Mouse (Mus musculus): ENCODE results near the gene Camta2. TPM values are rescaled to one million over a fixed set of nuclear protein-coding genes. Genes with fewer than 3 reads are reported as not detected.

Gene Camta2
- polyA plus RNA-seq, 1 experiment from 2014 or later: 14.2 TPM

DNA sequence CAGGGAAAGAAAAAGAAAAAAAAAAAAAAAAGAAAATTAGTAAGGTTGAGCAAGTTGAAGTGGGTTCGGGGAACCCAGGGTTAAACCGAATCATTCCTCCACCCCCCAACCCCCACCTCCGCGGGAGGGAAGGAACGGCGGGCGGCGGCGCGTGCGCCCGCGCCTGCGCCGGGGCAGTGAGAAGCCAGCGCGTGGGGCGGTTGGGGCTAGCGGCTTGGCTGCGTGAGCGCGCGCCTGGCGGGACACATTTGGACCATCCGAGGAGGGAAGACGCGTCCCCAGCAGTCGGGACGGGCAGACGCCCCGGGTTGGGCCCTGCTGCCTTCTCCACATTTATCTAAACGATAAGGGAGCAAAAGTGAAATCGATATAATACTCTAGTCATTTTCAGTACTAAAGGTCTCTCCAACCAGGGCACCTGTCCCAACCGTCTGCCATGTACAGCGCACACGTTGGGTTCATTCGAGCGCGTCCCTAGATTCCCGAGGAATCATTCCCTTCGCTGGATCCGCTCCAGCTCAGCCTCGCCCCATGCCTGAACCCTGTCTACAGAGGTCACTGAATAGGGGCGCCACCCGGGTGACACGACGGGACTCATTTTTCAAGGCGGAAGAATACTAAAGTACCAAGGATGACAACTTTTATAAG, 32.9 kb downstream of the Camta2 start:
- Histone ChIP-seq H3K9ac (ENCODE audit: low read length) (peak overlapping the region; percentile 99), H3K4me1 (ENCODE audit: control insufficient read depth, insufficient read depth, low read length) (peaks cover 48% of the 10 kb centered on the region), H3K4me3 (replicated peaks; ENCODE audit: low read length) (peak overlapping the region; percentile 100), H3K9me3 (replicated peaks; ENCODE audit: control insufficient read depth, low read length) (no peaks in the 10 kb centered on the region), H3K36me3 (ENCODE audit: control insufficient read depth, insufficient read depth, low read length) (peaks cover 12% of the 10 kb centered on the region), H3K27me3 (ENCODE audit: control insufficient read depth, insufficient read depth, low read length) (no peaks in the 10 kb centered on the region), H3K27ac (ENCODE audit: low read length) (peak overlapping the region; percentile 99), H3K4me2 (ENCODE audit: low read depth, low read length) (peak overlapping the region; percentile 92)
- under 1% methylated on average over 48 of the region's 48 CpGs for WGBS
- peak; percentile 63 for ATAC-seq (ENCODE audit: insufficient read depth, low FRiP score)

DNA sequence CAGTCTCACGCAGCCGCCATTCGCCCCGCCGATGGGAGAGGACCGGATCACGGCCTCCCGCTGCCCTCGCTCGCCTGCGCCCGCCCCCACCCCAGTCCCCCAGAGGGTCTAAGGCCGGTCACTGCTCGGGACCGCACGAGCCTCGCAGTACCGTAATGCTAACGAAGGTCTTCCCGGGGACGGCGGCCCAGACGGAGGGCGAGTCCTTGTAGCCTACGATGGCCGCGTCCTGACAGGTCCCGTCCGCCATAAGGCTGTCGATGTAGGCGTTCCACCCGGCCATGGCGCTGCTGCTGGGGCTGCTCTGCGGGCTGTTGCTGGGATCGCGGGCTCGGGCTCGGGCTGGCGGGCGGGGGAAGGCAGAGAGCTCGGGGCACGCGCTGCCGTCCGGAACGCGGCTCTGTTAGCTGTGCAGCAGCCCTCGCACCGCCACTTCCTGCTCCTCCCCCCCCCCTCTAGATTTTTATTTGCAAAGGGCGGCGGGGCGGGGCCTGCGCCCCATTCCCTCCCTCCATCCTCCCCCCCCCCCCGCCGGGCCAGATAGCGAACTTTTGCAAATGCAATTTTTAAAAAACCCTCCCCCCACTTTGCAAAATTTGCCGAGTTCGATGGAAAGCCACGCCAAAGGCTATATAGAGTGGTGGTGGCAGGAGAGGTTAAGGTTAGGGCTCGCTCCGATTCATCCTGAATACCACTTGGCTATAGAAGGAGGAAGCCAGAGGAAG, 33.5 kb downstream of the Camta2 start, which contains the start of gene Pfn1:
TSS of gene Pfn1 (minus strand) at position 447 of the 725 bp plus-strand sequence.
- Histone ChIP-seq H3K36me3 (ENCODE audit: control insufficient read depth, insufficient read depth, low read length) (peaks cover 16% of the 10 kb centered on the region), H3K9ac (ENCODE audit: low read length) (peak within 1 kb of the TSS; percentile 99), H3K4me1 (ENCODE audit: control insufficient read depth, insufficient read depth, low read length) (peaks cover 48% of the 10 kb centered on the region), H3K4me3 (replicated peaks; ENCODE audit: low read length) (peak within 1 kb of the TSS; percentile 100), H3K27ac (ENCODE audit: low read length) (peak within 1 kb of the TSS; percentile 99), H3K4me2 (ENCODE audit: low read depth, low read length) (peak within 1 kb of the TSS; percentile 92), H3K27me3 (ENCODE audit: control insufficient read depth, insufficient read depth, low read length) (no peaks in the 10 kb centered on the region), H3K9me3 (replicated peaks; ENCODE audit: control insufficient read depth, low read length) (no peaks in the 10 kb centered on the region)
- peak; percentile 38 for ATAC-seq (ENCODE audit: insufficient read depth, low FRiP score)
- WGBS: under 1% methylated on average over 60 of the region's 61 CpGs

DNA sequence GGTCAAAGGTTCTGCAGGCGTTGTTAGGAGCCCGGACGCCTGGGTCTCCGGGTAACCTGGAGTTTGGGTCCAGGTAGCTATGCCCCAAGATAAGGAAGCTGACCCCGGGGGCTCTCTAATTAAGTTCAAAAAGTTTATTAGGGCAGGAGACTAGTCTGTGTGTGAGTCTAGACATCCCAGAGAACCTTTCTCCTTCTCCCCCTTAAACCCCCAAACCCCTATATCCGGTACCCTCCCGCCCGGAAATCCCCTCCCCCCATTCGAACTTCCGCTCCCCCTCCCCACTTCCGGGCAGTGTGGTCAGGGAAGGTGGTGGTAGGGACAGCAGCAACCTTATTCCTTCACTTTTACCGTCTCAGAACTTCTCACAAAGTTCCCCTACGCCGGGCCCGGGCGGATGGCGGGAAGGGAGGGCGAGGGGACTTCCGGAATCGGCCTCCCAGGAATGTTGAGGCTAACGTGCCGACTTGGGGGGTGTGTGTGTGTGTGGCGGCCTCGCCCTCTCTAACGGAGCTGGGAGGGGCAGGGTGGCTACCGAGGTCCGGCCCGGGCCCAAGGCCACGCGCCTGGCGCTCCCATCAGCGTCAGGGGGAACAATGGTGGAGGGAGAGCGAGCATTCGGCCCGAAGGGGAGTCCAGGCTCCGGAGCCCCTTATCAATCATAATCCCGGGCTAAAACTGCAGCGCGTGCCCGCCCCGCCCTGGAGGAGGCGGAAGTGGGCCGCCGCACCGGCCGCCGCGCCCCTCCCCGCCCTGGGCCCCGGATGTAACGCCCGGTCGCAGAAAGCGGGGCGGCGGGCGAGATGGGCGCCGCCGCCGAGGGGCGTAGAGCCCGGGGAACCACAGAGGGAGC, 34.3 kb downstream of the Camta2 start:
- no peaks in the 10 kb centered on the region for H3K27me3 ChIP-seq (ENCODE audit: control insufficient read depth, insufficient read depth, low read length)
- no peaks in the 10 kb centered on the region for H3K9me3 ChIP-seq (replicated peaks; ENCODE audit: control insufficient read depth, low read length)
- peak overlapping the region; percentile 99 for H3K9ac ChIP-seq (ENCODE audit: low read length)
- ATAC-seq (ENCODE audit: insufficient read depth, low FRiP score): peak; percentile 44
- H3K36me3 ChIP-seq (ENCODE audit: control insufficient read depth, insufficient read depth, low read length): peaks cover 19% of the 10 kb centered on the region
- peak overlapping the region; percentile 79 for H3K4me2 ChIP-seq (ENCODE audit: low read depth, low read length)
- H3K4me1 ChIP-seq (ENCODE audit: control insufficient read depth, insufficient read depth, low read length): peaks cover 55% of the 10 kb centered on the region
- H3K4me3 ChIP-seq (replicated peaks; ENCODE audit: low read length): peak overlapping the region; percentile 100
- peak overlapping the region; percentile 99 for H3K27ac ChIP-seq (ENCODE audit: low read length)
- under 1% methylated on average over 54 of the region's 63 CpGs for WGBS

DNA sequence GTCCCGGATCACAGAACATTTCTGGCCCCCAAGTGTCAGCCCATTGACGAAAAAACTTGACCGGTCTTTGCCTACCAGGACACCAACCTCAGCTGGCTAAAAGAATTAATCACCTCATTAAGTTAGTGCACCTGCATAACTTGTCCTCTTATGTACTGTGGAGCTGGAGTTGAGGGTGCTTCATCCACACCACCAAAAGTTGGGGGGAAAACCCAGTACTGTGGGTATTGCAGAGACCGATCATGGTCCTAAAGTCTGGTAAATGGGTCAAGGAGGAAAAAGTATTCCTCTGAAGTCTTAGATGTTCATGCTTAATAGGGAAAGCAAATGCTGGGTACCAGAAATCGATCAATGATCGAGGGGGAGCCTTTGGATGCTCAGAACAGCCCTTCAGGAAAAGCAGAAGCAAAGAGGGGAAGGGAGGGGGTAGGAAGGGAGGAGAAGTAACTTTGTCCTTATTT, 35.0 kb downstream of the Camta2 start:
- Histone ChIP-seq H3K9me3 (replicated peaks; ENCODE audit: control insufficient read depth, low read length) (no peaks in the 10 kb centered on the region), H3K36me3 (ENCODE audit: control insufficient read depth, insufficient read depth, low read length) (peaks cover 19% of the 10 kb centered on the region), H3K27me3 (ENCODE audit: control insufficient read depth, insufficient read depth, low read length) (no peaks in the 10 kb centered on the region), H3K9ac (ENCODE audit: low read length) (peak overlapping the region; percentile 99), H3K4me3 (replicated peaks; ENCODE audit: low read length) (peak overlapping the region; percentile 100), H3K4me2 (ENCODE audit: low read depth, low read length) (peak overlapping the region; percentile 79), H3K27ac (ENCODE audit: low read length) (peak overlapping the region; percentile 99), H3K4me1 (ENCODE audit: control insufficient read depth, insufficient read depth, low read length) (peaks cover 58% of the 10 kb centered on the region)
- no peak for ATAC-seq (ENCODE audit: insufficient read depth, low FRiP score)
- 34% methylated on average over 6 of the region's 6 CpGs for WGBS

DNA sequence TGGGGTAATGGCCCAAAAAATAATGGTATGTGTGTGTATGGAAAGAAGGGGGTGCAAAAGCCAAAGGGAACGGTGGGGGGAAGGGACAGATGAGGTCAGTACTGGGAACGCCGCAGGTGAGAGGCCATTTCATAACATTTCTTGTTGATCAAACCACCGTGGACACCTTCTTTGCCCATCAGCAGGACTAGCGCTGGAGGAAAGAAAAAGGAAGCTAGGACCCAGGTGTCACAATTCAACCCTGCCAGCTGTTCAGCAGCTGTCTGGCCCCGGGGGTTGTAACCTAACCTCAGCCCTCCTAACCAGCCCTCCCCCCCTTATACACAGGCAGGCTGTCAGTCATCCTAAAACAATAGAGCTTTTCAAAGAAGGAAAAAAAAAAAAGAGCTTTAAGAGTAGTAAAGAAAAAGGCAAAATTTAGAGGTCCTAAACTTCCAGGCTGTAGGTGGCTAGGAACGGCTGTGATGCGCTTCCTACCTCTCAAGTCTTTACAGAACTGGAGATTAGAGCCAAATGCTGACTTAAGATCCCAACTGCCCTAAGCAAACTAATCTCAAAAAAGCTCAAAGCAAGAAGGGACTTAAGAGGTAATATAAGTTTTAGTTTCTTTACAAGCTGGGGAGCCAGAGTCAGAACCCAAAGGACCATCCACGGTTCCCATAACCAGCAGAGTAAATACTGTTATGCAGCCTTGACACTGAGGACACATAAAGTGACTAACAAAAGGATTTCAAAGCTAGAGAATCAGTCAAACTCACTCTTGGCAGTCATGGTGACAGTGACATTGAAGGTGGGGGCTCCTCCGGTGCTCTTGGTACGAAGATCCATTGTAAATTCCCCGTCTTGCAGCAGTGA, 35.6 kb downstream of the Camta2 start:
- Histone ChIP-seq H3K4me3 (replicated peaks; ENCODE audit: low read length) (peak overlapping the region; percentile 100), H3K27me3 (ENCODE audit: control insufficient read depth, insufficient read depth, low read length) (no peaks in the 10 kb centered on the region), H3K9me3 (replicated peaks; ENCODE audit: control insufficient read depth, low read length) (no peaks in the 10 kb centered on the region), H3K4me2 (ENCODE audit: low read depth, low read length) (peak overlapping the region; percentile 79), H3K27ac (ENCODE audit: low read length) (peak overlapping the region; percentile 99), H3K4me1 (ENCODE audit: control insufficient read depth, insufficient read depth, low read length) (peaks cover 53% of the 10 kb centered on the region), H3K9ac (ENCODE audit: low read length) (peak overlapping the region; percentile 99), H3K36me3 (ENCODE audit: control insufficient read depth, insufficient read depth, low read length) (peaks cover 19% of the 10 kb centered on the region)
- ATAC-seq (ENCODE audit: insufficient read depth, low FRiP score): no peak
- 49% methylated on average over 12 of the region's 12 CpGs for WGBS

DNA sequence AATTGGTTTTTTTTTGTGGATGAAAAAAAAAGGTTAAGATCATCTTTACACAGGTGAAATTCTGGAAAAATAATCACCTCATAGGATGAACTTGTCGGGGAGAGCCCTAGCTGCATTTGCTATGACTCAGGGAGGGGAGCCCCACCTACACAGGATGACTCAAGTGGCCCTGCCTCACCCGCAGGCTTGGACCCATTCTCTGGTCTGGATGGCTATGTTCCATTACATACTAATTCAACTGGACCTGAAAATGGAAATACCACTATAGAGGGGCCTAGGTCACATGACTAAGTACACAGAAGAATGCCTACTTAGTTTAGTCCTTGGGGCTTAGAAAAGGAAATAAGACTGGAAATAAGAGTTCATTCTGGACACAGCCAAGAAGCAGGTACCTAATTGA, 36.5 kb downstream of the Camta2 start:
- Histone ChIP-seq H3K27ac (ENCODE audit: low read length) (peak overlapping the region; percentile 71; the same call in 1 of the 2 replicates), H3K4me1 (ENCODE audit: control insufficient read depth, insufficient read depth, low read length) (peaks cover 45% of the 10 kb centered on the region), H3K36me3 (ENCODE audit: control insufficient read depth, insufficient read depth, low read length) (peaks cover 19% of the 10 kb centered on the region), H3K4me3 (replicated peaks; ENCODE audit: low read length) (peak overlapping the region; percentile 100), H3K9me3 (replicated peaks; ENCODE audit: control insufficient read depth, low read length) (no peaks in the 10 kb centered on the region), H3K9ac (ENCODE audit: low read length) (no peak overlapping the region), H3K4me2 (ENCODE audit: low read depth, low read length) (peak overlapping the region; percentile 79), H3K27me3 (ENCODE audit: control insufficient read depth, insufficient read depth, low read length) (no peaks in the 10 kb centered on the region)
- ATAC-seq (ENCODE audit: insufficient read depth, low FRiP score): no peak
- WGBS: 57% methylated on average over 2 of the region's 2 CpGs

DNA sequence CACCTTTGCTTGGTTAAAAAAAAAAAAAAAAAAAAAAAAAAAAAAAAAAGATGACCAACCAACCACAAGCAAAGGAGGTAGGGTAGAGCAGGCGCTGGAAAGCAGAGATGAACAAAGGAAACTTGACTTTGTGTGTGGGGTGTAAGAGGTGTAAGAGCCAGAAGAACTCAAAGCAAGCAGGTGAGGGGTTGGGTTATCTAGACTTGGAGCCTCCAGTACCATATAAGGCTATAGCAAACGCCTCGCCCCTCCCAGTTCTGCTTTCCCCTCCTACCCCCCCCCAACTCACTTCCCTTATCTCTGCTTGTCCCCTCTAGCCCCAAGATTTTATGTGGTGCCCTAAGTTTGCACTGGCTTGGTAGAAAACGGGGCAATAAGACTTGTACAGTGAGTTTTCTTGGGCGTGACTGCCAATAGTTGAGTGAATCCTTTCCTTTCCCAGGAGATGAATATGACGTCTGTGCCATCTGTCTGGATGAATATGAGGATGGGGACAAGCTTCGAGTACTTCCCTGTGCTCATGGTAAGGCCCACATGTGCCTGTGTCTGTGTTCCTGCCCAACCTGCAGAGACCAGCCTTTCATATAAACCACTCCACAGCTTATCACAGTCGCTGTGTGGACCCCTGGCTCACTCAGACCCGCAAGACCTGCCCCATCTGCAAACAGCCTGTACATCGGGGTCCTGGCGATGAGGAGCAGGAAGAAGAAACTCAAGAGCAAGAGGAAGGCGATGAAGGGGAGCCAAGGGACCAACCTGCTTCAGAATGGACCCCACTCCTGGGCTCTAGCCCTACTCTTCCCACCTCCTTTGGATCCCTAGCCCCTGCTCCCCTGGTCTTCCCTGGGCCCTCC, 37.4 kb downstream of the Camta2 start:
- 59% methylated on average over 12 of the region's 12 CpGs for WGBS
- H3K9ac ChIP-seq (ENCODE audit: low read length): peak overlapping the region; percentile 13; the same call in 1 of the 2 replicates
- peak overlapping the region; percentile 71 for H3K27ac ChIP-seq (ENCODE audit: low read length)
- ATAC-seq (ENCODE audit: insufficient read depth, low FRiP score): no peak
- H3K4me1 ChIP-seq (ENCODE audit: control insufficient read depth, insufficient read depth, low read length): peaks cover 52% of the 10 kb centered on the region
- H3K4me3 ChIP-seq (replicated peaks; ENCODE audit: low read length): peak overlapping the region; percentile 100
- H3K36me3 ChIP-seq (ENCODE audit: control insufficient read depth, insufficient read depth, low read length): peaks cover 19% of the 10 kb centered on the region
- H3K27me3 ChIP-seq (ENCODE audit: control insufficient read depth, insufficient read depth, low read length): no peaks in the 10 kb centered on the region
- H3K9me3 ChIP-seq (replicated peaks; ENCODE audit: control insufficient read depth, low read length): no peaks in the 10 kb centered on the region
- H3K4me2 ChIP-seq (ENCODE audit: low read depth, low read length): peak overlapping the region; percentile 79
